Mouse (Mus musculus) midbrain, embryonic 12.5 days (tissue): ENCODE data around the gene Ncln. TPM values are rescaled to one million over a fixed set of nuclear protein-coding genes. Genes with fewer than 3 reads are reported as not detected.

ENCODE experiments used
- ATAC-seq: fragments of 200-750 bp; cut with Nextera tagmentation; 2 replicates; pipeline ENCODE4 v1.8.0; 2017; ENCODE audit warnings: low read depth, moderate TSS enrichment, moderate library complexity; ENCODE audit not compliant: low FRiP score
- H3K27ac ChIP-seq: fragments of 300-500 bp; sonication (generic); replicated peaks from 2 replicates; pipeline ENCODE4 v1.5.1; 2016; ENCODE audit warnings: mild to moderate bottlenecking
- H3K27me3 ChIP-seq: fragments of 300-500 bp; sonication (generic); 2 replicates; pipeline ENCODE4 v1.6.1; 2016; ENCODE audit warnings: mild to moderate bottlenecking
- H3K36me3 ChIP-seq: fragments of 300-500 bp; sonication (generic); 2 replicates; pipeline ENCODE4 v1.6.1; 2016
- H3K4me1 ChIP-seq: fragments of 300-500 bp; sonication (generic); 2 replicates; pipeline ENCODE4 v1.6.1; 2016
- H3K4me2 ChIP-seq: fragments of 300-500 bp; sonication (generic); replicated peaks from 2 replicates; pipeline ENCODE4 v1.6.1; 2016; ENCODE audit warnings: mild to moderate bottlenecking, moderate library complexity
- H3K4me3 ChIP-seq: fragments of 300-500 bp; sonication (generic); 2 replicates; pipeline ENCODE4 v1.5.1; 2016; ENCODE audit warnings: mild to moderate bottlenecking
- H3K9ac ChIP-seq: fragments of 300-500 bp; sonication (generic); replicated peaks from 2 replicates; pipeline ENCODE4 v1.6.1; 2016; ENCODE audit warnings: mild to moderate bottlenecking, moderate library complexity
- H3K9me3 ChIP-seq: fragments of 300-500 bp; sonication (generic); 2 replicates; pipeline ENCODE4 v1.6.1; 2016; ENCODE audit warnings: mild to moderate bottlenecking
- WGBS: fragments of 180-500 bp; shearing (Covaris S2); methylation state at CpG from one replicate; pipeline ENCODE4 v1.1.7; 2016; 5-methylcytosine and 5-hydroxymethylcytosine counted together
- polyA plus RNA-seq: library from polyadenylated mRNA; unstranded; fragments of >200 nt; fragmentation: Nextera tagmentation; extraction: Ambion mirVana; gene quantifications from 2 replicates; pipeline ENCODE4 v1.2.1, GENCODE M21; 2016

The Ncln gene
- polyA plus RNA-seq, 1 experiment from 2014 or later: 68.3 TPM

- Histone ChIP-seq H3K4me3 (no peak overlapping the region), H3K9ac (no peak overlapping the region), H3K27ac (no peak overlapping the region), H3K4me2 (no peak overlapping the region), H3K36me3 (peaks cover 29% of the 10 kb centered on the region), H3K4me1 (peaks cover 25% of the 10 kb centered on the region), H3K9me3 (no peaks in the 10 kb centered on the region), H3K27me3 (peaks cover 95% of the 10 kb centered on the region)
- WGBS: 76% methylated on average over 2 of the region's 2 CpGs
- no peak for ATAC-seq
Measured at GRCm38 (mm10) chr10:81466066-81466465, 30.1 kb downstream of the Ncln start.

DNA sequence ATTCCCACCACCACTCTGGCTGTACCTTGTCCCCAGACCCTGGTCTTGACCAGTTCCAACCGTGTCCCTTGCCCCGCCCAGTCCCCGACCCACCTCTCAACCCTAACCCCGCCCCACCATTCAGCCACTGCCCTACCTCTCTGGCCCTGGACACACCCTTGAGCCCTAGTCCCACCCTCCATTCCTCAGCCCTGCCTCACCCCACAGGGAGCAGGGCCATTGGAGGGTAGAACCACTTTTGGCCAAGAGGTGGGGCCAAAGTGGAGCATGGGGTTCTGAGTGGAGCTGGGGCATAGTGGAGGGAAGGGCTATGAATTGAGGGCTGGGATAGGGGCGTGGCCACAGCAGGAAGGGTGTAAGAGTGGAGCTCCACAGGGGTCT lies 30.9 kb downstream of the Ncln start:
- ATAC-seq: peak; percentile 5; the same call in 1 of the 2 replicates
- H3K9me3 ChIP-seq: no peaks in the 10 kb centered on the region
- 0 out of 2 replicates have a peak overlapping the region, but pooled peaks have one; percentile 24 for H3K9ac ChIP-seq
- H3K27ac ChIP-seq: no peak overlapping the region
- no peak overlapping the region for H3K4me3 ChIP-seq
- peaks cover 19% of the 10 kb centered on the region for H3K4me1 ChIP-seq
- peak overlapping the region; percentile 58; the same call in 1 of the 2 replicates for H3K4me2 ChIP-seq
- WGBS: 2% methylated on average over 5 of the region's 5 CpGs
- H3K36me3 ChIP-seq: peaks cover 29% of the 10 kb centered on the region
- peaks cover 95% of the 10 kb centered on the region for H3K27me3 ChIP-seq

DNA sequence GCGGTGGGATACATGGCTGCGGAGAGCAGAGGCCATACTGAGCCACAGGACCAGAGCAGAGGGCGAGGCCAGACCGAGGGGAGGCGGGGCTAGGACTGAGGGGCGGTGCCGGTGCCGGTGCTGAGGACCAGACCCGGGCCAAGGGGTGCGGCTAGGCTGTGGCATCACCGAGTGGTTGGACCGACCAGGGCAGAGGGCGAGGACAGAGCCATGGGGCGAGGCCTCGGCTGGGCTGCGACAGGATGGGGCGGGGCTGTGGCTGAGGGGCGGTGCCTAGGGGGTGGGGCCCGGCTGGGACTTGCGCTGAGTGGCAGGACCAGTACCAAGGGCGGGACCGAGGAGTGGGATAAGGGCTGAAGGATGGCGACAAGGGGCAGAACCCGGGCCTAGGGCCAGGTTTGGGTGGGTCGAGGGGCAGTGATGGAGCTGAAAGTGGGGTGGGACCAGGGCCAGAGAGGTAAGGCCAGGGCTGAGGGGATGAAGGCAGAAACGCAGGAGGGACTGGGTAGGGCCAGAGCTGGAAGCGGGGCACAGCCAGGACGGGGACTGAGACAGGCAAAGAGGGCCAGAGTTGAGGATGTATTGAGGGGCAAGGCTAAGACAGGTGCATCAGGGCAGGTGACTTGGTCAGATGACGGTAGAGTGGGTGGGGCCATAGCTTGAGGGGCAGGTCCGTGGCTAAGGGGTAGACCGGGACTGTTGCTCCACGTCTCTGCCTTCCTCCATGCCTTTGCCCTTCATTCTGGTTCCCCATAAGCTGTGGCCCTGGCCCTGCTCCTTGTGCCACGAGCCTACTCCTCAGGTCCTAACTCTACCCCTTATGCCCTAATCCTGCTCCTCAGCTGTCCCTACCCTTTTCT lies 31.6 kb downstream of the Ncln start:
- peaks cover 96% of the 10 kb centered on the region for H3K27me3 ChIP-seq
- ATAC-seq: peak; percentile 90
- H3K9ac ChIP-seq: peak overlapping the region; percentile 45; the same call in 1 of the 2 replicates
- H3K4me1 ChIP-seq: peaks cover 22% of the 10 kb centered on the region
- H3K4me3 ChIP-seq: peak overlapping the region; percentile 39
- peak overlapping the region; percentile 58 for H3K4me2 ChIP-seq
- no peaks in the 10 kb centered on the region for H3K9me3 ChIP-seq
- peaks cover 29% of the 10 kb centered on the region for H3K36me3 ChIP-seq
- WGBS: 3% methylated on average over 32 of the region's 33 CpGs
- H3K27ac ChIP-seq: no peak overlapping the region

GRCm38 (mm10) chr10:81463531-81463930 lies 32.7 kb downstream of the Ncln start:
- 68% methylated on average over 4 of the region's 4 CpGs for WGBS
- Histone ChIP-seq H3K4me1 (peaks cover 22% of the 10 kb centered on the region), H3K27ac (no peak overlapping the region), H3K9ac (no peak overlapping the region), H3K36me3 (peaks cover 23% of the 10 kb centered on the region), H3K27me3 (peaks cover 96% of the 10 kb centered on the region), H3K4me3 (no peak overlapping the region), H3K4me2 (peak overlapping the region; percentile 58; the same call in 1 of the 2 replicates), H3K9me3 (no peaks in the 10 kb centered on the region)
- ATAC-seq: no peak

DNA sequence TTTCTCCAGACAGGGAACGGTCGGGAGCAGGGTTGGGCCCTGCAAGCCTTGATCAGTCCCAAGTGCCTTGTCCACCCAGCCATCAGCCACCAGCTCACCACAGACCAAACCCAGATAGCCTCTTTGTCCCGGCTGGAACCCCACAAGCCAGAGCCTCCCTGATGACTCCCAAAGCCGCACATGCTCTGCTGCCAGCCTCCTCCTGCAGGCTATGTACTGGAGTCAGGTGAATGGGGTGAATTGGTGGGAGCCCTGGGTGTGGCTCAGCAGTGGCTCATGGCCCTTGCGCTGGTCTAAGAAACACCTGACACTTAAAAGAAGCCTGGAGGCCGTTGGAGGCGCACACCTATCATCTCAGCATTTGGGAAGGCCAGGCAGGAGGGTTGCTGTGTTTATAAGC lies 33.3 kb downstream of the Ncln start:
- peaks cover 97% of the 10 kb centered on the region for H3K27me3 ChIP-seq
- H3K9ac ChIP-seq: no peak overlapping the region
- H3K4me3 ChIP-seq: no peak overlapping the region
- H3K36me3 ChIP-seq: peaks cover 18% of the 10 kb centered on the region
- H3K4me1 ChIP-seq: peaks cover 22% of the 10 kb centered on the region
- no peak overlapping the region for H3K27ac ChIP-seq
- H3K4me2 ChIP-seq: no peak overlapping the region
- ATAC-seq: no peak
- 82% methylated on average over 7 of the region's 7 CpGs for WGBS
- no peaks in the 10 kb centered on the region for H3K9me3 ChIP-seq

- H3K36me3 ChIP-seq: peaks cover 13% of the 10 kb centered on the region
- no peak overlapping the region for H3K4me3 ChIP-seq
- peaks cover 97% of the 10 kb centered on the region for H3K27me3 ChIP-seq
- H3K4me2 ChIP-seq: no peak overlapping the region
- ATAC-seq: no peak
- WGBS: 36% methylated on average over 7 of the region's 7 CpGs
- peaks cover 22% of the 10 kb centered on the region for H3K4me1 ChIP-seq
- no peak overlapping the region for H3K9ac ChIP-seq
- no peaks in the 10 kb centered on the region for H3K9me3 ChIP-seq
- H3K27ac ChIP-seq: no peak overlapping the region
Measured at GRCm38 (mm10) chr10:81462415-81462804, 33.8 kb downstream of the Ncln start.

- Histone ChIP-seq H3K4me1 (peaks cover 22% of the 10 kb centered on the region), H3K9ac (no peak overlapping the region), H3K9me3 (no peaks in the 10 kb centered on the region), H3K4me2 (no peak overlapping the region), H3K36me3 (peaks cover 8% of the 10 kb centered on the region), H3K27me3 (peaks cover 97% of the 10 kb centered on the region), H3K4me3 (no peak overlapping the region), H3K27ac (no peak overlapping the region)
- 10% methylated on average over 16 of the region's 16 CpGs for WGBS
- ATAC-seq: no peak
Measured at GRCm38 (mm10) chr10:81461673-81462414, 34.3 kb downstream of the Ncln start.

GRCm38 (mm10) chr10:81460951-81461350 lies 35.2 kb downstream of the Ncln start:
- 44% methylated on average over 11 of the region's 11 CpGs for WGBS
- no peak overlapping the region for H3K9ac ChIP-seq
- H3K27me3 ChIP-seq: peaks cover 95% of the 10 kb centered on the region
- H3K36me3 ChIP-seq: 0 out of 2 replicates have a peak, but pooled peaks cover 3% of the 10 kb centered on the region
- H3K4me1 ChIP-seq: peaks cover 22% of the 10 kb centered on the region
- no peak overlapping the region for H3K4me3 ChIP-seq
- ATAC-seq: no peak
- no peak overlapping the region for H3K4me2 ChIP-seq
- no peaks in the 10 kb centered on the region for H3K9me3 ChIP-seq
- no peak overlapping the region for H3K27ac ChIP-seq

- Histone ChIP-seq H3K9me3 (no peaks in the 10 kb centered on the region), H3K27me3 (peaks cover 95% of the 10 kb centered on the region), H3K36me3 (0 out of 2 replicates have a peak, but pooled peaks cover 3% of the 10 kb centered on the region), H3K27ac (no peak overlapping the region), H3K9ac (no peak overlapping the region), H3K4me1 (peaks cover 20% of the 10 kb centered on the region), H3K4me2 (no peak overlapping the region), H3K4me3 (no peak overlapping the region)
- no peak for ATAC-seq
- 41% methylated on average over 20 of the region's 20 CpGs for WGBS
Measured at GRCm38 (mm10) chr10:81460471-81460870, 35.7 kb downstream of the Ncln start.

GRCm38 (mm10) chr10:81459399-81459798 lies 36.8 kb downstream of the Ncln start:
- no peak overlapping the region for H3K4me2 ChIP-seq
- H3K9me3 ChIP-seq: no peaks in the 10 kb centered on the region
- H3K4me3 ChIP-seq: no peak overlapping the region
- peaks cover 10% of the 10 kb centered on the region; the same call in 1 of the 2 replicates for H3K4me1 ChIP-seq
- H3K27me3 ChIP-seq: peaks cover 96% of the 10 kb centered on the region
- WGBS: 74% methylated on average over 21 of the region's 21 CpGs
- ATAC-seq: no peak
- no peak overlapping the region for H3K27ac ChIP-seq
- H3K36me3 ChIP-seq: 0 out of 2 replicates have a peak, but pooled peaks cover 3% of the 10 kb centered on the region
- no peak overlapping the region for H3K9ac ChIP-seq

DNA sequence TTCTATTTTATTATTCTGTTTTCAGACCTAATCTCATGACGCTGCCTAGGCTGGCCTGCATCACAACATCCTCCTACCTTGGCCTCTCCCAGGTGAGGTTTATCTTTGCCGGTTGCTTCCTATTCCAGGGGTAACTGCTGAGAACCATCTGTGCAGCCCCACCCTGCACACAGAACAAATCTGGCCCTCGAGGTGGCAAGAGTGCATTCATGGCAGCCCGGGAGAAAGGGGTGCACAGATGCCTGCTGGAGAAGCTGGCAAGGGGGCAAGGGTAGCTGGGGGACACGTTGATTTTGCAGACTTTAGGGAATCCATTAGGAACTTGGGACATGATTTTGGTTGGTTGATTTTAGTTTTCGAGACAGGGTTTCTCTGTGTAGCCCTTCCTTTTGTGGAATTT lies 37.9 kb downstream of the Ncln start:
- Histone ChIP-seq H3K9ac (no peak overlapping the region), H3K36me3 (0 out of 2 replicates have a peak, but pooled peaks cover 3% of the 10 kb centered on the region), H3K9me3 (no peaks in the 10 kb centered on the region), H3K4me3 (no peak overlapping the region), H3K4me1 (0 out of 2 replicates have a peak, but pooled peaks cover 5% of the 10 kb centered on the region), H3K27me3 (peaks cover 96% of the 10 kb centered on the region), H3K4me2 (no peak overlapping the region), H3K27ac (no peak overlapping the region)
- no peak for ATAC-seq
- WGBS: 87% methylated on average over 6 of the region's 6 CpGs

- 84% methylated on average over 8 of the region's 8 CpGs for WGBS
- H3K4me3 ChIP-seq: no peak overlapping the region
- 0 out of 2 replicates have a peak, but pooled peaks cover 3% of the 10 kb centered on the region for H3K36me3 ChIP-seq
- H3K9ac ChIP-seq: no peak overlapping the region
- H3K4me2 ChIP-seq: no peak overlapping the region
- 0 out of 2 replicates have a peak, but pooled peaks cover 5% of the 10 kb centered on the region for H3K4me1 ChIP-seq
- ATAC-seq: no peak
- no peak overlapping the region for H3K27ac ChIP-seq
- no peaks in the 10 kb centered on the region for H3K9me3 ChIP-seq
- peaks cover 96% of the 10 kb centered on the region for H3K27me3 ChIP-seq
Measured at GRCm38 (mm10) chr10:81457624-81458023, 38.6 kb downstream of the Ncln start.
